Mouse (Mus musculus) monocyte, adult 59 days (primary cell): Measurements from ENCODE around the gene Gcgr. TPM values are rescaled to one million over a fixed set of nuclear protein-coding genes. Genes with fewer than 3 reads are reported as not detected.

Experiments
- total RNA-seq, 2 experiments: library from RNA; stranded (reverse); gene quantifications; one replicate each; pipeline ENCODE4 v1.2.4; 2023

Gene Gcgr
- not detected for total RNA-seq

GRCm38 (mm10) chr11:120530085-120530964 lies at the start of gene Gcgr:
Gene Gcgr (plus strand): TSS chr11:120530699.

GRCm38 (mm10) chr11:120484265-120484981 lies 46.1 kb upstream of the Gcgr start, which contains the start of gene Mrpl12:
Gene Mrpl12 (plus strand): TSS chr11:120484613.

GRCm38 (mm10) chr11:120491317-120492023 lies 39.0 kb upstream of the Gcgr start, which contains the start of gene Slc25a10:
Gene Slc25a10 (plus strand): TSS chr11:120491840.

GRCm38 (mm10) chr11:120549168-120549945 lies 18.9 kb downstream of the Gcgr start, which contains the start of gene Mcrip1:
Gene Mcrip1 (minus strand): TSS chr11:120549727.

GRCm38 (mm10) chr11:120550810-120551440 lies 20.4 kb downstream of the Gcgr start, which contains the start of gene Ppp1r27:
Gene Ppp1r27 (minus strand): TSS chr11:120551132.

GRCm38 (mm10) chr11:120572752-120573584 lies 42.5 kb downstream of the Gcgr start, which contains the start of gene P4hb:
Gene P4hb (minus strand): TSS chr11:120573253.

GRCm38 (mm10) chr11:120581490-120582267 lies 51.2 kb downstream of the Gcgr start, which contains the start of gene Arhgdia:
Gene Arhgdia (minus strand): TSS chr11:120581624.

Other genes starting within 250 kb of the Gcgr start
- 1,000 to 10,000 TPM; 2,824 to 3,098 TPM for gene Actg1, start 182.2 kb upstream of the Gcgr start, total RNA-seq
- gene Fscn2, start 169.2 kb upstream of the Gcgr start, total RNA-seq, result not detected
- gene Faap100, start 151.9 kb upstream of the Gcgr start, total RNA-seq, result 10 to 100 TPM; 15.8 to 18.4 TPM
- gene Nploc4, start 93.0 kb upstream of the Gcgr start, total RNA-seq, result 10 to 100 TPM; 52.6 to 67.1 TPM
- 10 to 100 TPM in 1 of 2 experiments, 1 to 10 TPM in 1; 1.9 to 17.2 TPM for gene Tspan10, start 88.1 kb upstream of the Gcgr start, total RNA-seq
- gene Pde6g, start 77.2 kb upstream of the Gcgr start, total RNA-seq, result under 1 TPM in 1 of 2 experiments, not detected in 1; 0.36 TPM
- 1 to 10 TPM; 8.9 to 9.5 TPM for gene Oxld1, start 72.6 kb upstream of the Gcgr start, total RNA-seq
- gene Ccdc137, start 72.6 kb upstream of the Gcgr start, total RNA-seq, result 10 to 100 TPM; 11.6 to 12.6 TPM
- gene Arl16, start 63.1 kb upstream of the Gcgr start, total RNA-seq, result 10 to 100 TPM in 1 of 2 experiments, 1 to 10 TPM in 1; 7.8 to 11.3 TPM
- 10 to 100 TPM; 25.0 to 26.6 TPM for gene Mrpl12, start 46.1 kb upstream of the Gcgr start, total RNA-seq
- gene Slc25a10, start 38.9 kb upstream of the Gcgr start, total RNA-seq, result 10 to 100 TPM; 11.1 to 14.2 TPM
- gene Mcrip1, start 19.0 kb downstream of the Gcgr start, total RNA-seq, result 10 to 100 TPM; 52.0 to 52.6 TPM
- not detected for gene Ppp1r27, start 20.4 kb downstream of the Gcgr start, total RNA-seq
- gene P4hb, start 42.6 kb downstream of the Gcgr start, total RNA-seq, result 100 to 1,000 TPM; 348 to 375 TPM
- gene Arhgdia, start 50.9 kb downstream of the Gcgr start, total RNA-seq, result 100 to 1,000 TPM; 623 to 655 TPM
- gene Alyref, start 67.7 kb downstream of the Gcgr start, total RNA-seq, result 100 to 1,000 TPM in 1 of 2 experiments, 10 to 100 TPM in 1; 90.1 to 103 TPM
- gene Anapc11, start 67.7 kb downstream of the Gcgr start, total RNA-seq, result 10 to 100 TPM; 55.8 to 56.4 TPM
- 1 to 10 TPM in 1 of 2 experiments, not detected in 1; 1.4 TPM for gene Npb, start 77.8 kb downstream of the Gcgr start, total RNA-seq
- 10 to 100 TPM; 66.8 to 75.4 TPM for gene Pcyt2, start 87.2 kb downstream of the Gcgr start, total RNA-seq
- 100 to 1,000 TPM; 122 to 125 TPM for gene Sirt7, start 94.5 kb downstream of the Gcgr start, total RNA-seq
- gene Mafg, start 102.9 kb downstream of the Gcgr start, total RNA-seq, result 100 to 1,000 TPM in 1 of 2 experiments, 10 to 100 TPM in 1; 96.6 to 101 TPM
- under 1 TPM in 1 of 2 experiments, not detected in 1; 0.27 TPM for gene Pycr1, start 113.1 kb downstream of the Gcgr start, total RNA-seq
- gene Myadml2, start 117.5 kb downstream of the Gcgr start, total RNA-seq, result not detected
- gene Notum, start 130.5 kb downstream of the Gcgr start, total RNA-seq, result not detected
- 10 to 100 TPM; 77.9 to 83.1 TPM for gene Aspscr1, start 142.3 kb downstream of the Gcgr start, total RNA-seq
- 10 to 100 TPM; 34.6 to 45.6 TPM for gene Cenpx, start 183.0 kb downstream of the Gcgr start, total RNA-seq
- 10 to 100 TPM; 30.5 to 36.0 TPM for gene Lrrc45, start 183.2 kb downstream of the Gcgr start, total RNA-seq
- gene Rac3, start 190.8 kb downstream of the Gcgr start, total RNA-seq, result 1 to 10 TPM; 1.0 to 2.9 TPM
- gene Dcxr, start 196.6 kb downstream of the Gcgr start, total RNA-seq, result 10 to 100 TPM; 26.2 to 29.1 TPM
- gene Cbr2, start 201.4 kb downstream of the Gcgr start, total RNA-seq, result 10 to 100 TPM; 11.8 to 24.2 TPM
- gene Hmga1b, start 232.1 kb downstream of the Gcgr start, total RNA-seq, result 10 to 100 TPM; 40.5 to 48.6 TPM